Mouse (Mus musculus) liver, embryonic 13.5 days (tissue): ENCODE data around the gene Adam1b. TPM values are rescaled to one million over a fixed set of nuclear protein-coding genes. Genes with fewer than 3 reads are reported as not detected.

Source experiments
- ATAC-seq: fragments of 200-750 bp; cut with Nextera tagmentation; 2 replicates; pipeline ENCODE4 v1.8.0; 2017; ENCODE audit warnings: low read depth, mild to moderate bottlenecking, moderate number of reproducible peaks, moderate library complexity
- DNase-seq: peaks from one replicate; pipeline ENCODE4 v3.0.0; 2022
- H3K27ac ChIP-seq: fragments of 300-500 bp; sonication (generic); 2 replicates; pipeline ENCODE4 v1.5.1; 2015; ENCODE audit warnings: moderate library complexity, mild to moderate bottlenecking, inconsistent platforms
- H3K27me3 ChIP-seq: fragments of 300-500 bp; sonication (generic); 2 replicates; pipeline ENCODE4 v1.6.1; 2015; ENCODE audit warnings: mild to moderate bottlenecking, inconsistent platforms
- H3K36me3 ChIP-seq: fragments of 300-500 bp; sonication (generic); 2 replicates; pipeline ENCODE4 v1.6.1; 2015; ENCODE audit warnings: mild to moderate bottlenecking, inconsistent platforms
- H3K4me1 ChIP-seq: fragments of 300-500 bp; sonication (generic); replicated peaks from 2 replicates; pipeline ENCODE4 v1.6.1; 2015; ENCODE audit warnings: inconsistent platforms
- H3K4me2 ChIP-seq: fragments of 300-500 bp; sonication (generic); 2 replicates; pipeline ENCODE4 v1.6.1; 2015; ENCODE audit warnings: inconsistent platforms, mild to moderate bottlenecking, moderate library complexity
- H3K4me3 ChIP-seq: fragments of 300-500 bp; sonication (generic); replicated peaks from 2 replicates; pipeline ENCODE4 v1.5.1; 2015; ENCODE audit warnings: mild to moderate bottlenecking, inconsistent platforms
- H3K9ac ChIP-seq: fragments of 300-500 bp; sonication (generic); 2 replicates; pipeline ENCODE4 v1.6.1; 2015; ENCODE audit warnings: mild to moderate bottlenecking, inconsistent platforms
- H3K9me3 ChIP-seq: fragments of 300-500 bp; sonication (generic); replicated peaks from 2 replicates; pipeline ENCODE4 v1.6.1; 2016; ENCODE audit warnings: inconsistent platforms
- WGBS: fragments of 180-500 bp; shearing (Covaris S2); methylation state at CpG from one replicate; pipeline ENCODE4 v1.1.7; 2015; ENCODE audit not compliant: insufficient replicate concordance; 5-methylcytosine and 5-hydroxymethylcytosine counted together
- polyA plus RNA-seq: library from polyadenylated mRNA; unstranded; fragments of >200 nt; fragmentation: Nextera tagmentation; extraction: Ambion mirVana; gene quantifications from 2 replicates; pipeline ENCODE4 v1.2.1, GENCODE M21; 2015

The Adam1b gene
- polyA plus RNA-seq, 1 experiment from 2014 or later = not detected

- Histone ChIP-seq H3K9ac (peak overlapping the region; percentile 15; the same call in 1 of the 2 replicates), H3K4me2 (peak overlapping the region; percentile 36), H3K9me3 (no peaks in the 10 kb centered on the region), H3K27ac (no peak overlapping the region), H3K36me3 (no peaks in the 10 kb centered on the region), H3K4me3 (no peak overlapping the region), H3K4me1 (peaks cover 14% of the 10 kb centered on the region), H3K27me3 (no peaks in the 10 kb centered on the region)
- DNase-seq (no peak), ATAC-seq (0 out of 2 replicates have a peak, but pooled peaks have one; percentile 43)
- WGBS = 21% methylated on average over 7 of the region's 7 CpGs
These were observed 2.5 kb downstream of the Adam1b start for GRCm38 (mm10) chr5:121500719-121501118.

DNA sequence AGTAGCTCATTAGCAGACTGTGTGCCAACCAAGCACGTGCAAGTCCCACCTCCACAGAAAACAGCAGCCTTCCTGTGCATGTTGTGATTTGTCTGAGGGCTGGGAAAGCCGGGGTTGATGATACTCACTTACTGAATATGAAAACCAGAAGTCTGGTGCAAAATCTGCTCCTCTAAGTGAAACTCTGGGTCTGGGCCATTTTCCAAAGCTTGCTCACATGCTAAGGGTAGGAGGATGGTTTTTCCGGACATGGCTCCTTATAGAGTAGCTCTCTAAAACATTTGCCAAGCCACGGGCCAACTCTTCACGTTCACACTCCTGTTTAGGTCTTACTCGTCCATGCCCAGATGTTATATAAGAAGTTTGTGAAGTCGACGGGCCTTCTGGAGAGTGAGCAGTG, 9.9 kb downstream of the Adam1b start:
- no peaks in the 10 kb centered on the region for H3K27me3 ChIP-seq
- no peak overlapping the region for H3K4me2 ChIP-seq
- no peaks in the 10 kb centered on the region for H3K36me3 ChIP-seq
- H3K9me3 ChIP-seq = no peaks in the 10 kb centered on the region
- no peak overlapping the region for H3K9ac ChIP-seq
- no peaks in the 10 kb centered on the region for H3K4me1 ChIP-seq
- H3K4me3 ChIP-seq = no peak overlapping the region
- WGBS = 57% methylated on average over 8 of the region's 8 CpGs
- no peak overlapping the region for H3K27ac ChIP-seq
- DNase-seq (no peak), ATAC-seq (no peak)

DNA sequence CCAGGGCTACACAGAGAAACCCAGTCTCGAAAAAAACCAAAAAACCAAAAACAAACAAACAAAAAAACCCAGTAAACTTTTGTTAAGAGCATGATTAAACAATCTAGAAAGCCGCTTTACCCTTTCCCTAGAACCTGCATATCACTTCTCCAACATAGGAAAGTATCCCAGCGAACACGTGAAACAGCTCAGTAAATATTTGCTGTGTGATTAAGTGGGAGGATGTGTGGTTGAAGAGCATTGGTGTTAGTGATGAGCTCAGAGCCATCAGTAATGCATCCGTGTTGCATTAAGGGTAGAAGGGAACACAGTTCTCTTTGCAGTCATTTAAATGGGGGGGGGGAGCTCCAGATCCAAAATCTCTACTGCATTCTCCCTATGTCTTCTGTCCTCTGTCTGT, 18.4 kb downstream of the Adam1b start:
- H3K4me1 ChIP-seq = no peaks in the 10 kb centered on the region
- 60% methylated on average over 5 of the region's 5 CpGs for WGBS
- H3K4me2 ChIP-seq = no peak overlapping the region
- no peak overlapping the region for H3K4me3 ChIP-seq
- no peaks in the 10 kb centered on the region for H3K9me3 ChIP-seq
- ATAC-seq (no peak), DNase-seq (no peak)
- no peaks in the 10 kb centered on the region for H3K36me3 ChIP-seq
- 0 out of 2 replicates have a peak, but pooled peaks cover 4% of the 10 kb centered on the region for H3K27me3 ChIP-seq
- H3K9ac ChIP-seq = no peak overlapping the region
- no peak overlapping the region for H3K27ac ChIP-seq

- no peak overlapping the region for H3K4me3 ChIP-seq
- DNase-seq = peak; percentile 58
- no peaks in the 10 kb centered on the region for H3K36me3 ChIP-seq
- H3K27ac ChIP-seq = no peak overlapping the region
- WGBS = 26% methylated on average over 3 of the region's 3 CpGs
- no peak overlapping the region for H3K4me2 ChIP-seq
- no peak overlapping the region for H3K9ac ChIP-seq
- no peaks in the 10 kb centered on the region for H3K9me3 ChIP-seq
- H3K27me3 ChIP-seq = no peaks in the 10 kb centered on the region
- no peak for ATAC-seq
- peaks cover 37% of the 10 kb centered on the region for H3K4me1 ChIP-seq
These were observed 25.6 kb downstream of the Adam1b start for GRCm38 (mm10) chr5:121477680-121478079.

DNA sequence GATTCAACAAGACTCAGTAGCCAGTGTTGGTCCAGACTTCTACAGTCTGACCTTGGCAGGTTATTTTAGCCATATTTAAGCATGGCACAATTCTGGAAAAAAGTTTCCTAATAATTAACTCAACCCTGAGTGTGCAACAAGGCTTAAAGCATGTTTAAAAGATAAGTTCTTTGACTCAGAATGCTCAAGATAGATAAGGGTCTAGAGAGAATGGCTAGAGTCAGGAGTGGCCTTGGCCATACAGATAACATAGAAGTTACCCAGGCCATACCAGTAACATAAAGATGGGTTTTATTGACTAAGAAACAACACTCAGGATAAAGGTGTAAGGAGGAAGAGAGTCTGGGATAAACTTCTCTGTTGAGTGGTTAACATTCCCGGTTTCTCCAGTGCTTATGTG, 27.2 kb downstream of the Adam1b start:
- Histone ChIP-seq H3K9ac (peak overlapping the region; percentile 1; the same call in 1 of the 2 replicates), H3K4me1 (peaks cover 50% of the 10 kb centered on the region), H3K27ac (peak overlapping the region; percentile 74), H3K27me3 (no peaks in the 10 kb centered on the region), H3K36me3 (no peaks in the 10 kb centered on the region), H3K9me3 (no peaks in the 10 kb centered on the region), H3K4me3 (no peak overlapping the region), H3K4me2 (peak overlapping the region; percentile 20)
- 31% methylated on average over 1 of the region's 1 CpGs for WGBS
- peak; percentile 42 for DNase-seq
- ATAC-seq = peak; percentile 87

- H3K9me3 ChIP-seq = no peaks in the 10 kb centered on the region
- peaks cover 65% of the 10 kb centered on the region for H3K4me1 ChIP-seq
- 81% methylated on average over 7 of the region's 7 CpGs for WGBS
- no peak overlapping the region; the same call in 1 of the 2 replicates for H3K9ac ChIP-seq
- H3K27ac ChIP-seq = peak overlapping the region; percentile 74
- DNase-seq (no peak), ATAC-seq (no peak)
- H3K4me2 ChIP-seq = no peak overlapping the region
- no peaks in the 10 kb centered on the region for H3K27me3 ChIP-seq
- H3K36me3 ChIP-seq = no peaks in the 10 kb centered on the region
- no peak overlapping the region for H3K4me3 ChIP-seq
These were observed 28.6 kb downstream of the Adam1b start for GRCm38 (mm10) chr5:121474610-121475009.

GRCm38 (mm10) chr5:121472411-121472810, 30.8 kb downstream of the Adam1b start:
- H3K9ac ChIP-seq = no peak overlapping the region
- H3K9me3 ChIP-seq = no peaks in the 10 kb centered on the region
- H3K27me3 ChIP-seq = no peaks in the 10 kb centered on the region
- peaks cover 70% of the 10 kb centered on the region for H3K4me1 ChIP-seq
- H3K27ac ChIP-seq = 0 out of 2 replicates have a peak overlapping the region, but pooled peaks have one; percentile 47
- no peak overlapping the region for H3K4me3 ChIP-seq
- DNase-seq (no peak), ATAC-seq (no peak)
- 69% methylated on average over 2 of the region's 2 CpGs for WGBS
- no peaks in the 10 kb centered on the region for H3K36me3 ChIP-seq
- H3K4me2 ChIP-seq = no peak overlapping the region

DNA sequence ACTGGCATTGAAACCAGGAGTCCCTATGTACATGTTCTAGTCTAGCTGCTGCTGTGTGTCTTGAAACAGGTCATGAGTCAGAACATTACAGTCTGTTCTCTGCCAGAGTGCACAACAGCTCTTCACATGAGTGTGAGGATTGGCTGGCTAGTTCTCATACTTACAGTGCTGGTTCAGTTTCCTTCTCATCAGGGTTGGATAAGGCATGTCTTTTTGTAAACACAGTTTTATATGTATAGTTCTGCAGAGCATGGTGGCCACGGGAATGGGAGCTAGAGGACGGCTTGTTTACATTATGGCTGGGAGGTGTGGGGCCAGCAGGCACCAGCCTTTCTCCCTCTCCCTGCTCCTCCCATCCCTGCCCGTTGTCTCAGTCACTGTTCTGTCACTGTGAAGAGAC, 33.7 kb downstream of the Adam1b start:
- Histone ChIP-seq H3K9ac (no peak overlapping the region), H3K36me3 (no peaks in the 10 kb centered on the region), H3K4me2 (no peak overlapping the region), H3K27ac (peak overlapping the region; percentile 58; the same call in 1 of the 2 replicates), H3K9me3 (no peaks in the 10 kb centered on the region), H3K27me3 (no peaks in the 10 kb centered on the region), H3K4me1 (peaks cover 45% of the 10 kb centered on the region), H3K4me3 (no peak overlapping the region)
- DNase-seq (no peak), ATAC-seq (no peak)
- WGBS = 39% methylated on average over 3 of the region's 3 CpGs

DNA sequence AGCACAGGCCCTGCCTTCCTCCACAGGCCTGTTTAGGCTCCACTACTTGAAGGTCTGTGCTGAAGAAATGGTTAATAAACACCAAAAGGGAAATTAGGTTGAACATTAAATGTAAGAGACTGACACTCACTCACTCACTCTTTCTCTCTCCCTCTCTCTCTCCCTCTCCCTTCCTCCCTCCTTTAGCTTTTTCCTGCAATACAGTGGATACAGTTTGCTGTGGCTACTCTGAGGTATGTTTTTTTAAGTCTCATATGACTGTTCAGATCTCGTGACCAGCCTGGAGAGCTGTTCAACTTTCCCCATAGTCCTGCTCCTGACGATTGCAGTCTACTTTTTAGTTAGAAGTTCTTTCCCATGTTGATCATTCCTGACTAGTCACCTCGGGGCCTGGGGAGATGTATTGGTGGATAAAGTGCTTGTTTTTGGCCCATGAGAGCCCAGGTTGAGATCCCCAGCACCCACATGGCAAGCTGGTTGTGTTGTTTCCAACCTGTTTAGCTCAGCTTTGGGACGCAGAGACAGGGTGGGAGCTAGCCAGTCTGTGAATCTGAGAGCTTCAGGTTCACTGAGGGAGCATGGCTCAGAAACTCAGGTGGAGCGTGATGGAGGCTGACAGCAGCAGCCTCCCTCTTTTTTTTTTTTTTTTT, 39.5 kb downstream of the Adam1b start:
- Histone ChIP-seq H3K4me1 (peaks cover 26% of the 10 kb centered on the region), H3K27ac (no peak overlapping the region), H3K36me3 (no peaks in the 10 kb centered on the region), H3K9me3 (0 out of 2 replicates have a peak, but pooled peaks cover 2% of the 10 kb centered on the region), H3K9ac (no peak overlapping the region), H3K4me2 (no peak overlapping the region), H3K4me3 (no peak overlapping the region), H3K27me3 (no peaks in the 10 kb centered on the region)
- 63% methylated on average over 5 of the region's 5 CpGs for WGBS
- ATAC-seq (no peak), DNase-seq (no peak)

DNA sequence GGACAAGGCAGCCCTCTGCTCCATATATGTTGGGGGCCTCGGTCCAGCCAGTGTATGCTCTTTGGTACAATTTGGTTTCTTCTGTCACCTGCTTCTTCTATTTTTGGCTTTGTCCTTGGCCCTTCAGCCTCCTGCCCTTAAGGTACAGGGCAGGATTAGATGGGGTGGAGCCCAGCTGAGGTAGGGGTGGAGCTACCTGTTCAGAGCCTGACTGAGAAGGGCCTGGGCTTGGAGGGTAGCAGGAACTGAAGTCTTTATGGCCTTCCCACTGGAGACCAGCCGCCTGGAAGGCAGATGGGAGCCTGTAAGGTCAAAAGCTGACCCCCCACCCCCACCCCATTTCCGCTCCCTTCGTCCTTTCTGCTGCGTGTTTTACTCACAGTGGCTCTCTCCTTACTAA, 40.3 kb downstream of the Adam1b start:
- 0 out of 2 replicates have a peak, but pooled peaks cover 2% of the 10 kb centered on the region for H3K9me3 ChIP-seq
- 71% methylated on average over 5 of the region's 5 CpGs for WGBS
- H3K27me3 ChIP-seq = no peaks in the 10 kb centered on the region
- no peak overlapping the region for H3K4me3 ChIP-seq
- H3K4me2 ChIP-seq = no peak overlapping the region
- ATAC-seq = no peak
- H3K27ac ChIP-seq = no peak overlapping the region
- H3K9ac ChIP-seq = peak overlapping the region; percentile 47; the same call in 1 of the 2 replicates
- no peak for DNase-seq
- peaks cover 26% of the 10 kb centered on the region for H3K4me1 ChIP-seq
- H3K36me3 ChIP-seq = no peaks in the 10 kb centered on the region

GRCm38 (mm10) chr5:121462171-121462502, 41.1 kb downstream of the Adam1b start:
- peak overlapping the region; percentile 65 for H3K27ac ChIP-seq
- no peak for DNase-seq
- no peak overlapping the region for H3K9ac ChIP-seq
- peaks cover 26% of the 10 kb centered on the region for H3K4me1 ChIP-seq
- no peaks in the 10 kb centered on the region for H3K27me3 ChIP-seq
- H3K9me3 ChIP-seq = 0 out of 2 replicates have a peak, but pooled peaks cover 2% of the 10 kb centered on the region
- H3K4me3 ChIP-seq = no peak overlapping the region
- H3K4me2 ChIP-seq = no peak overlapping the region; the same call in 1 of the 2 replicates
- H3K36me3 ChIP-seq = no peaks in the 10 kb centered on the region
- ATAC-seq = peak; percentile 52
- WGBS = 15% methylated on average over 1 of the region's 1 CpGs
